Mouse (Mus musculus) liver, postnatal 0 days (tissue): ENCODE measurements at regions not wholly inside any gene's neighbourhood (a gene's known extent, or its start where the extent isn't known, plus 50 kb on each side); places are given as distances from the start of the nearest gene placed in this dataset.
A peak's percentile ranks its signal among the peaks of the same experiment; 100 is the strongest.

ENCODE experiments used
- CTCF ChIP-seq: sonication (generic); IDR thresholded peaks from 2 replicates; pipeline ENCODE4 v1.5.1; 2016; ENCODE audit warnings: antibody characterized with exemption, low read depth
- EP300 ChIP-seq: IDR thresholded peaks from 2 replicates; pipeline ENCODE4 v1.6.1; 2016; ENCODE audit warnings: antibody characterized with exemption, low read depth, mild to moderate bottlenecking

GRCm38 (mm10) chr1:193575986-193576713 lies 206.1 kb upstream of the Camk1g start:
- TF ChIP-seq CTCF: peak; percentile 84
- TF ChIP-seq EP300: no peak
